Mouse (Mus musculus) fibroblast of lung, adult 2 months (primary cell): ENCODE results near the gene Fbxo41.

Experiments used
- DNase-seq: peaks from one replicate; pipeline ENCODE4 v3.0.0-alpha.2; 2011; ENCODE audit warnings: low read depth

Gene Fbxo41

GRCm38 (mm10) chr6:85445286-85445685 lies 57.5 kb downstream of the Fbxo41 start:
- no peak for DNase-seq

GRCm38 (mm10) chr6:85444266-85444965 lies 58.4 kb downstream of the Fbxo41 start:
- no peak for DNase-seq

GRCm38 (mm10) chr6:85443488-85444233 lies 59.1 kb downstream of the Fbxo41 start:
- DNase-seq = no peak

GRCm38 (mm10) chr6:85441142-85441541 lies 61.7 kb downstream of the Fbxo41 start:
- no peak for DNase-seq

GRCm38 (mm10) chr6:85436631-85437030 lies 66.2 kb downstream of the Fbxo41 start:
- no peak for DNase-seq

GRCm38 (mm10) chr6:85436204-85436603 lies 66.6 kb downstream of the Fbxo41 start:
- DNase-seq = no peak

GRCm38 (mm10) chr6:85433865-85434264 lies 68.9 kb downstream of the Fbxo41 start:
- DNase-seq = no peak

GRCm38 (mm10) chr6:85431842-85432431 lies 70.9 kb downstream of the Fbxo41 start, which contains the start of gene Smyd5:
TSS of gene Smyd5 (plus strand) at chr6:85431989.
- DNase-seq = peak; percentile 41

- no peak for DNase-seq
These were observed 71.4 kb downstream of the Fbxo41 start for GRCm38 (mm10) chr6:85431274-85431841.

GRCm38 (mm10) chr6:85423836-85424379 lies 78.9 kb downstream of the Fbxo41 start, which contains the start of gene Noto:
TSS of gene Noto (plus strand) at chr6:85423886.
- no peak for DNase-seq
